Mouse (Mus musculus) cortical plate, adult 2 months (tissue): ENCODE results near the gene Lck.

Experiments used
- CTCF ChIP-seq: fragments of 200-500 bp; IDR thresholded peaks from 2 replicates; pipeline ENCODE4 v1.5.1; 2011; ENCODE audit warnings: mild to moderate bottlenecking, control low read depth, low read length; ENCODE audit not compliant: insufficient read depth; ENCODE audit errors: extremely low read depth
- POLR2A ChIP-seq: fragments of 200-500 bp; IDR thresholded peaks from 2 replicates; pipeline ENCODE4 v1.6.1; 2011; ENCODE audit warnings: mild to moderate bottlenecking, low read length, control low read depth; ENCODE audit not compliant: insufficient read depth; ENCODE audit errors: extremely low read depth

GRCm38 (mm10) chr4:129570028-129570427 lies 3.4 kb downstream of the Lck start:
- no peak for TF ChIP-seq CTCF
- no peak for TF ChIP-seq POLR2A
